Mouse (Mus musculus): ENCODE measurements at regions not wholly inside any gene's neighbourhood (a gene's known extent, or its start where the extent isn't known, plus 50 kb on each side); places are given as distances from the start of the nearest gene placed in this dataset.
A peak's percentile ranks its signal among the peaks of the same experiment; 100 is the strongest.

DNA sequence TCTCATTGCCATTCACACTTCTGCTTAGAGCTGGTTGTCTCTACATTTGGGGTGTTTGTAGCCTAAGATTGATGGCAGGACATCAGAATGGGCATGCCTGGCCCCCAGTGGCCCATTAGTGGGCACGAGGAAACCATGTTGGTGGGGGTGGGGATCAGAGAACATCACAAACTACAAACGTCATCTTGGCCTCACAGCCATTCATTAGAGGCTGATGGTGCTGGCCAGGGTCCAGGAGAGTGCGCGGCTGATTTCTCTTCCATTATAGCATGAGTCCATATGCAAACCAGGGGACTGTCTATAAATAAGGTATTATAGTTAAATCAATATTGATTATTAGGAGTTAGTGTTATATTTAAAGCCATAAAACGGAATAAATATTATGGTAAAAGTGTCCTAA is 67.9 kb downstream of the 3100002H09Rik start:
- DNase-seq = peak in 1 of 2 experiments; percentile 21

DNA sequence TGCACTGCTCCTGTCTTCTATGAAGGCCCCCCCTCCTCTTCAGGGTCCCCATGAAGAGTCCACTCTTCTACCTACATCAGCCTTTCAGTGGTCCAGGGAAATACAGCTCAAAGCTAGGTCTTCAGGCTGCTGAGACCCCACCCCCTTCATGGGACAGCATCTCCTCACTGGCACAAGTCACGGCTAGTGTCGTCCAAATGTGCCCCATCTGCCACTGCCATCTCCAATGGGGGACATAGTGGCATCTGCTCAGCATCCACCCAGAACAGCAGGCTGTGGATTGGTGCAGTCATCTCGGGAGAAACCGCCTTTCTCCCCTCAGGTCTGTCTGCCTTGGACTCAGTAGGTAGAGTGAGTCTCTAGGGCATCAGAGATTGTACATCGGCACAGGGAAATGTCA is 72.1 kb downstream of the 3100002H09Rik start:
- peak; percentile 15 to 18 for DNase-seq

GRCm38 (mm10) chr4:124537681-124538080 is 72.9 kb downstream of the 3100002H09Rik start:
- DNase-seq = no peak

DNA sequence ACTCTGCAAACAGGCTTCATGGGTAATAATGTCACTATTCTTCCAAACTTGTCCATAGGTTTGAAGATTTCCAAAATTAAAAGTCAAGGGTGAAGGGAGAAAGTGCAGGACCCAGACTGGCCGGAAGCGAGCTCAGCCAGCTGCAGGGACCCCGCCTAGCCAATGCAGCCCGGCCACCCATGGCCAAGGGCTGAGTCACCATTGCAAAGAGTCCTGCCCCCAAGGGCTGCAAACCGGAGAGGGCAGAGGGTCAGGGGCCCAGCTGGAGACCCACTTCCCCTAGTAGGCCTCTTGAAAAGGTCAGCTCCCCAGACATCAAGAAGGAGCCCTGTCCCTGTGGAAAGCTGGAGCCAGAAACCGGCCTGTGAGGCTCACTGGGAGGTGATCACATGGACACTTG is 77.0 kb downstream of the 3100002H09Rik start:
- no peak for DNase-seq

DNA sequence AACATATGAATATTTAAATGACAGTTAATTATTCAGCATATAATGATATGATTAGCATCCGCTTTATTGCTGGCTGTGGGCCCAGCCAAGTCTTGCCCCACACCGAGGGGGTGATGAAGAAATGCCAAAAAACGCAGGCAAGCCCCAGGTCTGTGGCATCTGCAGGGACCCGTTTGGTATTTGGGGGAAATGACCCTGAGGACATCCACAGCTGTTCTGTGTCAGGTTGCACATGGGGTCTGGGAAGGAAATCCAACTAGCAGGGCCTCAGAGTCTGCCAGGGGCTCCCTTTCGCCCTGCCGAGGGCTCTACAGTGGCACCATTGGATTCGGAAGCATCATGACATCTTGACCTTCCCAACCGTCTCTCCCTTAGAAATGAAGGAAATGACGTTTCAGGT is 80.0 kb downstream of the 3100002H09Rik start:
- no peak for DNase-seq

DNA sequence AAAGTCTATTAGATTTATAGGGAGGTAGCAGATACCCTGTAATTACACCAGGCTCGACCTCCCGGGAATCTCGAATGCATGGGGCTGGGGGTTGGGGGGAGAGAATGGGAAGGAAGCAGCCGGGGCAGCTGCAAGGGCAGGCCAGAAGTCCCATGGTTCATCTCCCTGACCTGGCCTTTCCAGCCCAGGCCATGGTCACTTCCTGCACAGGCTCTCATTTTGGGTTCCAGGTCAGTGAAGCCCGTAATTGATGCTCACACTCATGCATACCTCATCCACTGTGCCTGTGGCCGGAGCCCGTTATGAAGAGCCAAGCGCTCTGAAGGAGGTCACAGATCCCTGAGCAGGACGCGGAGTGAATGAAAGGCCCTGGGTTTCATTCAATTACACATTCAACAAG is 83.8 kb downstream of the 3100002H09Rik start:
- DNase-seq = no peak

GRCm38 (mm10) chr4:124526362-124526761 is 84.2 kb downstream of the 3100002H09Rik start:
- no peak for DNase-seq

GRCm38 (mm10) chr4:124520309-124520708 is 90.3 kb downstream of the 3100002H09Rik start:
- DNase-seq = no peak

DNA sequence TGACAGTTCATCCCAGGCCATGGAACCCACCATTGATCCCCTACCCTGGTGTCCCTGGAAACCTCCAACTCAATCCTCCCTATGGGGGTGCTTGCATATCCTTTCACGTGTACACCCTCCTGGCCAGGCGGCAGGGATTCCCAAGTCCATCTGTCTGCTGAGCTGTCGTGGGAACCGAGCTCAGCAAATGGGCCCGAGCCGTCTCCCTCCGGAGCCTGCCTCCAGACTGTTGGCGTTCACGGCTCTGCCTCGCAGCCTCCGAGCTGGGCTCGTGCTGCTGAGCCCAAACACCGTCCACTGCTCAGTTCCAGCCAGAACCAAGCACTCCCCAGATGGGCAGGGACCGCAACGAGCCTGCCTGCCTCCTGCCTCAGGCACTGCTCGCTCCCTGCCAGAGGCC is 98.8 kb downstream of the 3100002H09Rik start:
- peak; percentile 35 to 57 for DNase-seq

DNA sequence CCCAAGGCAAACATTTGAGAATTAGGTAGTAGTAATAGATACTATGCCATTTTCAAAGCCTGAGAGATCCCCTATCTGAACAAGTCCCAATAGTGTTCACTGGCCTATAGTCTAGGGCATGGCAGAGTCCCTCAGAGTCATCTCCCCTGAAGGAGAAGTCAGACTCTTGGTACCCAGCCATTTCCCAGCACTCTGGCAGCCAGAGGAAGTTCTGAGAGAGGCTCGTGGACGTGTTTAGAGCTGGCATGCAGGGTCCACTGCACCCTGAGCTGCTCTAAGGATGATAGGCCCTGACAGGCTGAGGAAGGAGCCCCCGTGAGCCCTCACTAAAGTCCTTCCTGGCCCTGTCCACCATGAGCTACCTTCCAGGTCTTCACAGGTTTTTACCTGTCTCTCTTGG is 99.8 kb downstream of the 3100002H09Rik start:
- peak; percentile 22 to 50 for DNase-seq

- DNase-seq = peak; percentile 93 to 96
Measured at GRCm38 (mm10) chr4:124509695-124510094, 100.9 kb downstream of the 3100002H09Rik start.

DNA sequence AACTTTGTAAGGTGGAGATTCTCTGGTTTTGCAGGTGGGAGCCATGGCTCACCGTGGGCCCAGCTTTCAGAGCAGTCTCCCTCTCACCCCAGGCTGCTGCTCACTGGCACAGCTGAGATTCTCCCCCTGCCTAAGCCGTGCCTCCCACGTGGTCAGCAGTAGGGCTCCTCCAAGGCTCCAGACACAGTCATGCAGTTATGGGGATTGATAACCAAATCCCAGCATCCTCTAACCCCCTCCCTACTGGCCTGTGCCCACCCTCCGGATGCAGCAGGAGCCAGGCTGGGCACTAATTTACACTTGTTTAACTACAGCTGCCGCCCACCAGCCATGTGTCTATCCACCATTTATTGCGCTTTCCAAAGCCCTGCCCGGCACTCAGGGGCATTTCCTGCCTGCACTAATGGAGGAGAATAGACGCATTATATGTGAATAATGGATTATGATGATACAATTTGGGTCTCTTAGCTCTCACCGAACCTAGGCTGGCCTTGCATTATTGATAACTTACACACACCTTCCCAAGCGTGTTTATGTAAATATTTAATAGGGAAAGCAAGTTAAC is 104.4 kb downstream of the 3100002H09Rik start:
- DNase-seq = no peak

GRCm38 (mm10) chr4:124501785-124502184 is 108.8 kb downstream of the 3100002H09Rik start:
- no peak for DNase-seq

GRCm38 (mm10) chr4:124498043-124498442 is 112.6 kb downstream of the 3100002H09Rik start:
- DNase-seq = no peak

DNA sequence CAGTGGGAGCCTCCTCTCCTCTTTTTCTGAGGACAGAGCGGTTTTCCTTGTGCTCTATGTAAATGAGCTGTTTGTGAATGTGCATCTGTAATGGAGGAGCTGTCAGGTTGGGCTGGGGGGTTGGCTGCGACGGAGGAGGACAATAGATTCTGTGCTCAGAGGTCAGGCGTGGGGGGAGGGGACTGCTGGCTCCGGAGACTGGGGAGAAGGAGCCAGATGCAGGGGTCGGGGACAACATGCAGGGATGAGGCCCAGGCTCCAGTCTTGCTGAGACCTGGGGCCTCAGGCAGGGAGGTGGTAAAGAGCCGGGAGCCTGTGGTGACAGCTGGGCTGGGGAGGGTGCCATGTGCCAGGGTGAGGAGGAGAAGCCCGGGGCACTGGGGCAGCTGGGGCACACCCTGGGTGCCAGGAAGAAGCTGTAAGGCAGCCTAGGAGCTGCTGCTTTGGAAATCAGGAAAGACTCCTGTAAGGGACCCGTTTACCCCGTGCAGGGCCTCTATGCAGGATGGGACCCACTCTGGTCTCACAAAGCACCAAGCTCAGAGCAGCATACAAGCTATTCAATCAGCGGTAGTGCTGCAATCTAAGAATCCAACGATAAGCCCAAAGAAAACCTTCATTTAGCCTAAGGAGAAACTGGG is 124.5 kb downstream of the 3100002H09Rik start:
- DNase-seq = peak in 1 of 2 experiments; percentile 25

DNA sequence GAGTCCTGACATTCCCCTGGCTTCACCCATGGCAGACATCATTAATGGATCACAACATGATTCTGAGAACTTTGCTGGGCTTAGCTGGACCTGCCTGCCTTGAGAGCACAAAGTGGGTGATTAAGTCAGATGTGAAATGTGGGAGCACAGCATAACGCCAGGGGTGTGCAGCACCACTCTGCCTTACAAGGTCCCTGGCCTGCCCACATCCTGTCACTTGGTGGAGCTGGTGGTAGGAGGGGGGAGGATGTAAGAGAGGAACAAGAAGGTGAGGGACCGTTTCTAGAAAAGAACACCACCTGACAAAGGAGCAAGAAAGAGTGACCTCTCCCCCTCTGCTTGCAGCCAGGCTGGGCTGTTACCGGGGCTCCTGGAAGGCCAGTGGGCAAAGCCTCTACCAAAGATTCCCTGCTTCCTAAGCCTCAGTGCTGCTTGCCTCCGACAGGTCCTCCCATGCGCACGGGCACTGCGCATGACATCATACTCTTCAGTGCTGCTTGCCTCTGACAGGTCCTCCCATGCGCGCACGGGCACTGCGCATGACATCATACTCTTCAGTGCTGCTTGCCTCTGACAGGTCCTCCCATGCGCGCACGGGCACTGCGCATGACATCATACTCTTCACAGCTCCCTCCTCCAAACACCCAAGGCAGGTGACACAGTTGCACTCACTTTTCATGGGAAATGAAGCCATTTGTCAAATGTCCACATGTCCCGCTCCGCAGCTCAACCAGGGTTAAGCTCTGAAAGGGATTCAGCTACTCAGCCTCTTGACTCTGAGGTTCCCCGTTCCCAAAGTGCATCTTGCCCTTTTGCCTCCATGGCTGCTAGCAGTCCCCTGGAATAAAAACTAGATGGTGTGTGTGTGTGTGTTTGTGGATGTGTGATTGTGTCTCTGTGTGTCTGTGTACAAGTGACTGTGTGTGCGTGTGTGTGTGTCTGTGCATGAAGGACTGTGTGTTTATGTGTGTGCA is 125.7 kb downstream of the 3100002H09Rik start:
- DNase-seq = no peak

GRCm38 (mm10) chr4:124477870-124478301 is 132.7 kb downstream of the 3100002H09Rik start:
- no peak for DNase-seq

DNA sequence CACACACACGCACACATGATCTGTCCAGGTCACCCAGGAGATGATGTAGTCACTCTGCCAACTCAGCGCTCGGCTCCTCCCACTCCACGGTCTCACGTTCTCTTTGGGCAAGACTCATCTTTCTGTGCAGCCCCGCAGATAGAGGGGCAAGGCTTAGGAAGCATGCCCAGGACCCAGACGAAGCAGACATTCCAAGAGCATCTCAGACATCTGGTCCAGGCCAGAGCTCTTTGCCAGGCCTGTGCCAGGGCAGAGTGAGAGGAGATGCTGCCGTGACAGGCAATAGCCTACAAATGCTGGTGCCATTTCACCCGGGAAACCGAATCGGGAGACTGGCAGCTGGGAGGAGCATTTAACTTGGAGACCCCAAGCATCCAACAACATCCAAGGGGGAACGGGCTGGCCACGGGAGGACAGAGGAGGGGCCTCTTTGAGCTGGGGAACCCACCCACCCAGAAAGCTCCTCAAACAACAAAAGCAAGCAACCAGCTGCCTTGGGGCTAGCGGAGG is 133.2 kb downstream of the 3100002H09Rik start:
- peak; percentile 37 to 44 for DNase-seq

DNA sequence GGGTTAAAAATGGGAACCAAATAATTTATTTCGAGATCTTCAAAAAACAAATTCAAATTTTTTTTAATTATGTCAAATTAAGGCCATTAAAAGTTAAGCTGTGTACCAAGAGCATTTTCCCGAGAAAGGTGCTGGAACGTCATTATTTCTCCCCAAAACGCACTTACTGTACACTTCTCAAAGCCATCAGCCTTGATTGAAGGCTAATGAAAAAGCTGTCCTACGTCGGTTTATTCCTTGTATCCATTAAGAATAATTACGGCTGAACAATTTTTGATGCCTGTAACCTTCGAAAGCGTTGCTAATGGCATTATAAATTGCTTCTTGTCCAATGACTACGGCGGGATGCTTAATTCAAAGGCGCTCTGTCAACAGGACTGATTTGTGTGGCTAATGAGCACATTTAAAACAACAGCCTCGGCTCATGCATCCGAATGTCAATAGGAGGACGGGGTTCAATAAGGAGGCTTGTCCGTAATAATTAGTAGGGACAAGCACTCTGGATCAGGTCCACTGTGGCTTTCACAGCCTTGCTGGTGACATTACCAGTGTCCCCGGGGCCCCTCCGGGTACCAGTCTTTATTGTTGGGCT is 145.3 kb downstream of the 3100002H09Rik start:
- DNase-seq = no peak

DNA sequence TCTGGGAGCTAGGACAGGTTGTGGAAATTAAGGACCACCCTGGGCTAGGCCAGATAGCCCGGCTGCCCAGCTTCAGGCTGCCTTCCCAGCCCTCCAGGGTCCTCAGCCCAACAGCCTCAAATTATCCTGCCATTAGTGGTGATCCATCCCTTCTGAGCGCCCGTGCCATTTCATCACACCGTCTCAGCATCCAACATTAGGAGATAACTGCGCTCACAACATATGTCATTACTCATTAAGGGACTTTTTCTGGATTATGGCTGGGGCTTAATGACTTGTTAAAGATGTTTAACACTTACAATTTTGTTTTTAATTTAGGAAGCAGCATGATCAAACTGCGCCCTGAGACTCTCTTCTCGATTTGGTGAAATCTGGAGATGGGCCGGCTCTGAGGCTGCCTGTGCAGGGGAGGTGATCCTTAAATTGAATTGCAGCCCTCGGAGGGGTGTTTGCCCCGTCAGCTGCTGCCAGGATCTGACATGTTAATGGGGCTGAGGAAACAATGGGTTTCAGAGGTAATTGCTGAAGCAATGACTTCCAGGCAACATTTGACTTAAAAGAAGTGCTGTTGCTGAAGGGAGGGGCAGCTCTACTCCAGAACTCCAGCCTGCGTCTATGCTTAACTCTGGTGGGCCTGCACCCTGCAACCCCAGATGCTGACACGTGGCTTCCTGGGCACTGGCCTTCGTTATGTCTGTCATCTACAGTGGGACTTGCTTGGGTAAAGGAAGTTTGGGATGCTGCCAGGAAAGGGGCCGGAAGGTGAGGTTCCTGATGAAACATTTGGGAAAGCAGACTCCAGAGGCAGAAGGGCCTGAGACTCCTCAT is 154.9 kb downstream of the 3100002H09Rik start:
- DNase-seq = no peak

- DNase-seq = no peak
Measured at GRCm38 (mm10) chr4:124451131-124451530, 159.5 kb downstream of the 3100002H09Rik start.

DNA sequence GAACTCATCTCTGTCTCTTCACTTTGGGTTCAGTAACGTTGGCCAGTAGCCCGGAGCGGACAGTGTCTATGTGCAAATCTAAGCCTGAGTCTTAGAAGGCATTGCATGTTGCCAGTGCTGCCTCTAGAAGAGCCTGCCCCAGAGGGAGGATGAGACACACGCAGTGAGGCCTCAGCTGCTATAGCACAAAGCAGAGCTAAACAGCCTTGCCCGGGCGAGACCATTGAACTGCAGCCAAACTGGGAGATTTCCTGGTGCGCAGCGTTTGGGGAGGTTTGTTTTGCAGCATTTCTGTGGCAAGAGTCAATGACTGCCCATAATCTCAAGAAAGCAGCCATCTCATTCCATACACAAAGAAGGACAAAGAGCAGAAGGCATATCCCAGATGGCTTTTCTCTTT is 164.0 kb downstream of the 3100002H09Rik start:
- peak; percentile 50 to 60 for DNase-seq
